Mouse (Mus musculus) cerebellum, adult (tissue): Measurements from ENCODE around the gene Tardbp.

ENCODE experiments used
- ATAC-seq: cut with Nextera tagmentation; 2 replicates; pipeline ENCODE4 v1.9.2; 2017; ENCODE audit warnings: mild to moderate bottlenecking, moderate library complexity, mixed read lengths; ENCODE audit not compliant: insufficient number of reproducible peaks, low FRiP score, low TSS enrichment

Tardbp gene

DNA sequence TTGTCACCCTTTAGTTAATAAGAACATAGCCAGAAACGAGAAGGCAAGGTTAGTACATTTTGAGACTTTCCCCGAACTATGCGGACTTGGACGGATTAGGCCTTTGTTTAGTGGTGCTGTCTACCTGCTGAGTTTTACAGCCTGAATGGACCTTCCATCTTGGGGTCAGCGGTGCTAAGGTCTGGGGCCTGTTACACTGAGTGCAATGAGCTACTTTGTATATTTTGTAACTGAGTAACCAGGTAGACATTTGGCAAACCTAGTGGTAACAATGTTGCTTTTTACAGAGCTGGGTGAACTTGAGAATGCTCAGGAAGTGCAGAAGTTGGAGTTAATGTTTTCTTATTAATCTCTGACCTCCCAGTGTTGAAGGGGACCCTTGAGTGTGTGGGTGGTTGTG is 14.3 kb upstream of the Tardbp start:
- ATAC-seq, result no peak

DNA sequence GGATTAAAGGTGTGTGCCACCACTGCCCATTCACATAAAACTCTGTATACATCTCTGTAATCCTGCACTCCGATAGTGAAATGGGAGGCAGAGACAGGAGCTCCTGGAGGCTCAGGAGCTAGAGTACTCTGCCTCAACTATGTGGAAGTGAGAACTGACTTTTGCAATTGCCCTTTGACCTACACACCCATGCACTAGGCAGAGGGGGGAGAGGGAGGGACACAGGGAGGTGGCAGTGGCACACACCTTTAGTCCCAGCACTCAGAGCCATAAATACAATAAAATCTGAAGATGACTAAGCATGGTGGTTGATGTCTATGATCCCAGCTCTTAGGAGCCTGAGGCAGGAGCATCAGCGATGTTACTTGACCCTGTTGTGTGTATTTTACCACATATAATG is 12.6 kb upstream of the Tardbp start:
- no peak for ATAC-seq

DNA sequence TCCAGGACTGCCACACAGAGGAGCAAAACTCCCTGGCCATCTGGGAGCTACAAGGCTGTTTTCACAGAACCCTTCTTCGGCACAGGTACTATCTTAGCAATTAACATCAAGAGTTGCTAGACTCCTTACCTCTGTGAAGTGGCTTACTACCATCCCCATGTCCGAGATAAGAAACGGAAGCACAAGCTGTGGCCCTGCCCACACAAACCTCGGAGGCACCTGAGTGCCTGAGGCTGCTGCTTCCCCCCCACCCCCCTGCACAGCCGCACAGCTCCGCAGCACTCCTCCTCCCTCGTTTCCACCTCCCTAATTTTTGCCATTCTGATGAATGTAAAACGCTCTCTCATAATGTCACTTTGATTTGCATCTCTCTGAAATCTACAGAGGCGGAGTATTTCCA is 11.5 kb upstream of the Tardbp start:
- no peak for ATAC-seq

DNA sequence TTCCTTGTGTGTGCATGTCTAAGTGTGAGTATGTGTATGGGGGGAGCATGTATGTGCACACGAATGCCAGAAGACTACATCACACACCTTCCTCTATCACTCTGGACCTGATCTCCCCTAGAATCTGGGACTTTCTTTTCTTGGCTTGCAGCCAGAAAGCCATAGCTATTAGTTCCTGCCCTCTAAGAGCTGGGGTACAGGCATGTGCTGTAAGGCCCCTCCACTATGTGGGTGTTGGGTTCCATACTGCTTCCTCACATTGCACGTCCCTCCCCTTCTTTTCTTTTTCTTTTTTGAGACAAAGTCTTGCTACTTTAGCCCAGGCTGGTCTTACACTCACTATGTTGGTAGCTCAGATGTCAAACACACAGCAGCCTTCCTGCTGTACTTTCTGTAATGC is 8.5 kb upstream of the Tardbp start:
- no peak for ATAC-seq

DNA sequence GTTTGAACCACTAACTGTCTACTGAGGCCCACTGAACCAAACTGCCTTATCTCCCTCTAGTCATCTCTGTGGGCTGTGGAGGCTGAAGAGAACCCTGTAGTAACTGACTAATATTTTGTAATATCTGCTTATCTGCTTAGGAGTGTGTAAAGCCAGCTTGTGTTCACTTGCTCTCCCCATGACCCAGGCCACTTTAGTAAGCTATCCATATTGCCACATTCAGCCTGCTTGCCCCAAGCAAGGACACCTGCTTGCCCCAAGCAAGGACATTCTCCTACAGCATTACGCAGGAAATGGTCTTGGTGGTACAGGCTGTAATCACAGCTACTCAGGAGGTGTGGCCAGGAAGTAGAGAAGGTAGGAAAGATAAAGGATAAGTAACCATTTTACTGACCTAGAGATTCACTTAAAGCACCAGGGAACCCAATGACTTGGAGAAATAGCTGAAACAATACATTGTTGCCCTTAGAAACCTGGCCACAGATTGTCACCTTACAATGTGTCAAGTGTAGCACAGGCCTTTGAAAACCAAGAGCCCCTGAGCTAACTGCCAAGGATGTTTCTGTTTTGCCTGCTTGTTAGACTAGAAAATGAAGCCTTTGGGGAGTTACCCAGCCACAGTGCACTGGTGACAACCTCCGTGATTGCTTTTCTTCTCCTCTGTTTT is 6.7 kb upstream of the Tardbp start:
- ATAC-seq, result no peak

DNA sequence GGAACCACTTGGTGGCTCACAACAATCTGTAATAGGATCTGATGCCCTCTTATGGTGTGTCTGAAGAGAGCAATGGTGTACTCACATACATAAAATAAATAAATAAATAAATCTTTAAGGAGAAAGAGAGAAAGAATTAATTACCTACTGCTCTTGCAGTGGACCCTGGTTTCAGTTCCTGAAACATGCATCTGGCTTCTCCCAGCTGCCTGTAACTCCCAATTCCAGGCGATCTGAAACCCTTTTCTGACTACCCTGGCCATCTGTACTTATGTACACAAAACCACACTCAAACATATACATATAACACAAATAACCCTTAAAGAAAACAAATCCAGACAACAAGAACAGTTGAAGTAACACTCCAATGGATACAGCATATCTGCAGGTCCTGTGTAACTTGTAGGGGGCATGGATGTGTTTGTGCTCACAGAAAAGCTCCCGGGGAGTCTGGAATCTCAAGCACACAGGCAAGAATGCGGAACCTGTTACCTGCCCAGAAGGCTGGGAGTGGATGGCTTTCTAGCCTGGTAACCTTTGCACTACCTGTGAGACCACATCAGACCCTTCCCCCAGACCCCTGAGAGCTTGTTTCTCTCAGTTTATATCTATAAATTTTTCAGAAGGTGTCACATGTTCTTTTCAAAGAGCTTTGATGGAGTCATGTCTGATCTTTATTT is 5.3 kb upstream of the Tardbp start:
- ATAC-seq, result no peak

DNA sequence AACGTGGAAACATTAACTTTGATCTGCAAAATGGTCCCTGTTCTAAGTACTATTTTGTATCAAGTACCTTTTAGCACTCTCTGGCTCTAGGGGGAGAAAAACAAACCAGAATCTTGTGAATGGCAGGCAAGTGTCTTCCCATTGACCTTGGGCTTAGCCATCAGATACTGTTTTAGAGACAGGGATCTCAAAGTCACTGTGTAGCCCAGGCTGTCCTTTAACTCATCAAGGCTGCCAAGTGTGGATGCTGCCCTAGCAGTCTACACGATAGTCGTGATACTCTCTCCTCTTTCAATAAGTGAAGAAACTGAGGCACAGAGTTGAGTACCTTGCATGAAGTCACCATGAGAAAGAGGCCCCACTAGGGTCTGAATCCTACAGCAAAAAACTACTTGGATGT is 427 bp upstream of the Tardbp start:
- no peak for ATAC-seq

DNA sequence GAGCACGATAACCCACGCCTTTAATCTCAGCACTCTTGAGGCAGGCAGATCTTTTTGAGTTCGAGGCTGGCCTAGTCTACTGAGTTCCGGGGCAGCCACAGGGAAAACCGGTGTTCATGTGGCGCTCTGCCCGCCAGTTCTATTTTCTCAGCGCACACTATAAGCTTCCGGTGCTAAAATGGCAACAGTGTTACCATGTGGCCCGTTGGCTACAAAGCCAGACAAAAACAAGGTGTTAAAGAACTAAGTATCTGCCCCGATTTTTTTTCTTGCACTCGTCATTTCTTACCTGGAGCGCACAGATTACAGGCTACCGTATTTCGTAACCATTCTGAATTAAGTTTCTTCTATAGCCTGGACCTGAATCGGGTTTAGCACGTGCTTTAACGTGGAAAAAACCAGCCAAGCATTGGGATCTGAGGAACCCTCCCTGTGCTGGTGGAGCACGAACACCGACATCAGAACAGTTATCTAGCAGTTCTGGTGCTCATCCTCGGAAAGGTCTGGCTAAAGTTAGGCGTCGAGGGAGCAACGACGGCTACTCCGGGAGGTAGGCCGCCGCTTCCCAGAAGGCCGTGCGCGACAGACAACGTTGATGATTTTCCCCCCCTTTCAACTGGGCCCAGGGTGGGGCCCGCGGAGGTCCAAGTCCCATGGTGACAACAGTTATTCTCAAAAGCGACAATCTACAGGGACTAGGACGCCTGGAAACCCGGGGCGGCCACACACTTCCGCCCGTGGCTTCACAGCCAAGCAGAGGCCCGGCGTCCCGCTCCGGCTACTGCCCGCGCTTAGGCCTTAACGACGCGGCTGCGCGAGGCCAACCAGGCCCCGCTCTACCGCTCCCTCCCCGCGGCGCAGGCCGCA is 830 bp downstream of the Tardbp start:
- peak; percentile 69; the same call in 1 of the 2 replicates for ATAC-seq

DNA sequence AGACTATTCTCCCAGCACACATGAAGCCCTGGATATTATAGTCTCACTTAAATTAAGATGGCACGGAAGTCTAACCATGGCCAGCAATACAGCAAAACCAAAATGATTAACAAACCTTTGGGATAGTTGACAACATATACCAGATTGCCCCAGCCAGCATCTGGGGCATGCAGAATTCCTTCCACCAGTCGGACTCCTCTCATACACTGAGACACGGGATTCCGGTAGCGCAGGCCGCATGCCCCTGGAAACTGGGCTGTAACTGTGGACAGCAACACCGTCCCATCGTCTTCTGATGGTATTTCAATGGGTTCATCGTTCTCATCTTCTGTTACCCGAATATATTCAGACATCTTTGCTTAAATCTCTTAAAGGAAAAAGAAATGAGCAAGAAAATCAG is 1.8 kb downstream of the Tardbp start:
- ATAC-seq, result no peak

DNA sequence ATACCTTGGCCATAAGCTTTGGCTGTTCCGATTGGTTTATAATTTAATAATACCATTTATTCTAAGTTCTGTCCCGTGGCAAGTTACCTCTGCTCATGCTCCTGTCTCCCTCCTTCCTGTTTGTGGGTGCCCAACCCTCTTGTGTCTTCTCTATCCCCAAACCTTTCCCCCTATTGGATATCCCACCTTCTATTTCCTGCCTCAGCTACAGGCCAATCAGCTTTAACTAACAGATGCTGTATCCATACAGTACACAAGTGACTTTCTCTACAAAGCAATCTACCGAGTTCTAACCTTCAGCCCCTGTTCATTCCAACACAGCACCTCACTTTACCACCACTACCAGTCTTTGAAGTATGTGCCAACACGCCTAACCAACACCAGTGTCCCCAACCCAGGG is 3.2 kb downstream of the Tardbp start:
- no peak for ATAC-seq

DNA sequence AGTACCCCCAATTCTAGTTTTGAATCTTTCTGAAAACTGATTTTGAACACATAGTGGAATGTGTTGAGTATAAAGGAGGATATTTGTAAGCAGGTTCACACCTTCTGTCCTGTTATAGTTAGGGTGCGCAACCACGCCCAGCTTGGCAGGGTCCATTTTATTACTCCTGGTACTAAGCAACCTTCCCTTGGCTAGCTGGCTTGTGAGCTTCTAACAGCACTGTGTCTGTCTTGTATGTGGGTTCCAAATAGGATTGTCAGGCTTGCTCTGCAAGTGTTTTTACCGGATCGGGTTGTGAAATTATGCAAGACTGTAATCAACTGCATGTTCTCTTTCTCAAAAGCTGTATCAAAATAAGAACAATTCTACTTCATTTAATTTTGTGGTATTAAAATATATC is 4.3 kb downstream of the Tardbp start:
- ATAC-seq, result no peak

DNA sequence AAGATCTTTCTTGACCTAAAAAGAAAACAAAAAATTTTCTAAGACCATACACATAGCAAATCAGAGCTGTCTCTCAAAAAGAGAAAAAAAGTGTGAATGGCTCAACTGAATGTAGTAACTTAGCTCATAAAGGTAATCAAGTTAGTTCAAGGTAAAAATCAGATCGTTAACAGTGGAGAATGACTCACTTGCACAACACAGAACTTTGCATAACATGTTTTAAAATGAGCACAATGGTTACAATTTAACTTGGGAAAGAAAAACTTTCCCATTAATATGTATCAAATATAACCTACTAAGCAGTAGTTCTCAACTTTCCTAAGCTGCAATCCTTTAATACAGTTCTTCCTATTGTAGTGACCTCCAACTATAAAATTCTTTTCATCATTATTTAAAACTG is 6.1 kb downstream of the Tardbp start:
- no peak for ATAC-seq

DNA sequence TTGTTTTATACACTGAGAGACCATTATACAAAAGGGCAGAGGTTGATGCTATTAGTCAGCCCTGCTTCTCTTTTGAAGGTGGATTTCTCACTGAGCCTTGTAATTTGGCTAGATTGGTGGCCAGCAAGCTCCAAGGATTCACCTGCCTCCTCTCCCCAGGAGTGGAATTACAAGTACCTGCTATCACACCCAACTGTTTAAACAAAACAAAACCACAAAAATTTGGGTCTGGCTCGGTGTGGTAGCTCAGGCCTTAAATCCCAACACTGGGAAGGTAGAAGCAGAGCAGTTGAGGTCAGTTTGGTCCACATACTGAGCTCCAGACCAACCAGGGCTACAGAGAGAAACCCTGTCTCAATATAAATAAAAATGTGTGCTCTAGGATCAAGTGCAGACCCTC is 7.0 kb downstream of the Tardbp start:
- ATAC-seq, result no peak

DNA sequence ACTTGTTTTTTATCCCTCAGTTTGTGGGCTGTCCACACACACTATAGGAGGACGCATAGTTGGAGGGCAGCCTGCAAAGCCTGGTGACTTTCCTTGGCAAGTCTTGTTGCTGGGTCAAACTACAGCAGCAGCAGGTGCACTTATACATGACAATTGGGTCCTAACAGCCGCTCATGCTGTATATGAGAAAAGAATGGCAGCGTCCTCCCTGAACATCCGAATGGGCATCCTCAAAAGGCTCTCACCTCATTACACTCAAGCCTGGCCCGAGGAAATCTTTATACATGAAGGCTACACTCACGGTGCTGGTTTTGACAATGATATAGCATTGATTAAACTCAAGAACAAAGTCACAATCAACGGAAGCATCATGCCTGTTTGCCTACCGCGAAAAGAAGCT is 13.1 kb downstream of the Tardbp start:
- no peak for ATAC-seq

DNA sequence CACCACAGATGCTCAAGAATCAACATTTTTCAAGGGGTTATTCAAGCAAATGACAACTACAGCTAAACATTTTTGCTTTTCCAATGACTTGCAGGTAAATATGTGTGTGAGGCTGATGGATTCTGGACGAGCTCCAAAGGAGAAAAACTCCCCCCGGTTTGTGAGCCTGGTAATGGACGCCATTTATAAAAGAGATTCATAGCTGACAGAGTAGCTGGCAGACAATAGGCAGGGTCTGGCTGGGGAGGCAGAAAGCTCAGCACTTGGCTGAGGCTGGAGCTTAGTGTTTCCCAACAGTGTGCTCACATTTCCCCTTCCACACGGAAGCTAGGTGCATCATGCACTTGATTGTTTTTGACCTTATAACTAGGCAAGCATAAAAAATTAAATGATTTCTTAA is 14.3 kb downstream of the Tardbp start:
- ATAC-seq, result no peak

DNA sequence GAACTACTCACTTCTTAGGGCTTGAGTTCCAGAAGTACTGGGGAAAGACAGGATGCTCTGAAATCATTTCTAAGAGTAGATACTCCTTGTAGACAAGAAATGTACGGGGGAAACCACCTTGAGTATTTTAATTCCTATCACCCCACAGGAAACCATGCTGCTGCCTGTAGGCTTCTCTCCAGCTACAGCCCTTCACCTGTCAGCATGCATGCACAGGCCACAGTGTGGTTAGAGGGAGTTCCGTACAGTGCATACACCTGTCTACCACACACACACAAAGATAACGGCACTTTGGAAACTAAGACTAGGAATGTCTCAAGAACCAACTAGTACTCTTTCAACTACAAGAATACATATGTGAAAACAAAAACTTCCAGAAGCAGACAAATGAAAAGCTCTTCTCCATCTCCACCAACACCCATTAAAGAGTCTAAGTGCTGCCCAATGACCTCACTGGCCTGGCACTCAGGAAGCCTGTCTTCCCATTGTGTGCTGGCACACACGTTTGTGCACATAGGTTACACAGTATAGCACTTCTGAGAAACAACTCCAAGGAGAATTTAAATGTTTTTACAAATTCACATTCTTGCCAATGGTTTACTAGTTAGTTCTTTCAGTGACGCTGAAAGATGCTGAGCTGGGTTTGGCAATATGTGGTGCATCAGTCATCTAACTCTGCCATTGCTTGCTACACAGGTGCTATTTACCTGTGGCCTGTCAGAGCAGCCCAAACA is 16.0 kb downstream of the Tardbp start:
- ATAC-seq, result no peak

DNA sequence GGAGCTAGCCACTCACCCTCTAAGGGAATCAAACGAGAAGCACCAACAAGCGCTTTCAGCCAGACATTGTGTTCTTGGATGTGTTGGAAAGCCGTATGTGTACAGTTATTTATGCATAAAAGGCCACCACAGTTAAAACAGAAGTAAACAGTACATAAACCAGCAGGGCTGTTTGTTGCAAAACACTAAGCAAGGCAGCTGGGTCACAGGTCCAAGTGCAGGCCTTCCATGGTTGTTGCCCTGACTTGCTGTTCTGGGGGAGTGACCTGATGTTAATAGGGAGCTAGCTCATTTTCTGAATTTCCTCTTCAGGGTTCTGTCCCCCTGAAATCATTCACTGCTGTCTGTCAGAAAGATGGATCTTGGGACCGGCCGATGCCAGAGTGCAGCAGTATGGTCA is 17.0 kb downstream of the Tardbp start:
- ATAC-seq, result no peak

DNA sequence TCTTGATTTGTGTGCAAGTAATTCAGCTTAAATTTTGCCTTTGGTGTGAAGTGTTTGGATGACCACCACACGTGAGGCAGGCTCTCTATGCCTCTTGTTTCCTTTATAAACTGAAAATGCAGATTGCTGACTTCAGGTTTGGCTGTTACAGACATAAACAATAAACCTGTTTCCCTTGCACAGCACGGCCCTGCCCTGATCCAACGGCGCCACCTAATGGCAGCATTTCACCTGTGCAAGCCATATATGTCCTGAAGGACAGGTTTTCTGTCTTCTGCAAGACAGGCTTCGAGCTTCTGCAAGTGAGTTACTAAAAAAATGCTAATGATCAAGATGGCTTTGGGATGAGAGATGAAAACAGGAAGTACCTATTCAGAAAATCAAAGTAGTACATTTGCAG is 19.1 kb downstream of the Tardbp start:
- no peak for ATAC-seq

DNA sequence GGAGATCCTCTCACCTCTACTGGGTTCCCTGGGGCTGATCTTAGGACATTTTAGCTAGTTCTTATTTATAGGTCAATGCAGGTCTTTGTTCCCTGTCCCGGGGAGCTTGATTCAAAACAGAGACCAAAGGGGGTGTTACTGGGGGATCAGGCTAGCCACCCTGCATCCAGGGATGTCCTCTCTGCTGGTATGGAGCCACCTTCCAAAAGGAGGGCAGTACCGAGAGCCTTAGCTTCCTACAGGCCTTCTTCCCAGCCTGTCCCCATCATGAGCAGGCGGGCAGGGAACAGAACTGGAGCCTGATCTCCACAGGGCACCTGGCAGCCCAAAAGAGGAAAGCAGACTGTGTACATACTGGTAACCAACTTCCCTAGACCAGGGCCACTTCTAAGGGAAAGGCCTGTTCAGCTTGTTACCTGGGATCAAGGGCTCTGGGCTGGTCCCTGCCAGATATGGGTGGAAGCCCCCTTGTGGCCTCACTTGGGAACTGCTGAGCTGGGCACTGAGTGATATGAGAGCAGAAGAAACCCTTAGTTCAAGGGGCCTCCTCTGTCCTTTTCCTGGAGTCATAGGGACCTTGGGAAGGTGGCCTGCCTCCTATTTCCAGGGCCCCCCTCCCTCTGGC is 22.2 kb downstream of the Tardbp start:
- ATAC-seq, result no peak

DNA sequence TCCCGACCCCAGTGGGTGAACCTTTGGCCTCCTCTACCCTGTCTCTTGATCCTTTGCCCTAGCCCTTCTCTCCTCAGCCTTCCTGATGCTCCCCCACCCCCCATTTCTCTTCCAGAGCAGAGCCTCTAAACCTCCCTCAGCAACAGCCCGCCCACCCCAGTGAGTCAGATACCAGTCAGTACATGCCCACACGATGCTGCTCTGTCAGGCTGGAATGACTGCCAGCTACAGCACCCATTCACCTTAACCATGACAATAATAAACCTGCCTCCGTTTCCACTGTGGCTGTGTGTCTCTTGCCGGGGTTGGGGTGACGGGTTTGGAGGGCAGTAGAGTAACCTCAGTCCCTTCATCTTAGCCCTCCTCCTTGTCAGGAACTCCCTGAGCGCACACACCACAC is 22.7 kb downstream of the Tardbp start:
- no peak for ATAC-seq
